Mouse (Mus musculus) C2C12 (cell line): ENCODE measurements around the gene Oit1. TPM values are rescaled to one million over a fixed set of nuclear protein-coding genes. Genes with fewer than 3 reads are reported as not detected.

Source experiments
- H3K27me3 ChIP-seq: one replicate; pipeline ENCODE4 v1.6.1; 2011; ENCODE audit not compliant: control insufficient read depth, insufficient read depth, insufficient read length
- H3K36me3 ChIP-seq: one replicate; pipeline ENCODE4 v1.6.1; 2011; ENCODE audit not compliant: control insufficient read depth, insufficient read depth
- H3K4me3 ChIP-seq: one replicate; pipeline ENCODE4 v1.5.1; 2011; ENCODE audit warnings: mild to moderate bottlenecking, control low read depth; ENCODE audit not compliant: poor library complexity, insufficient read depth, severe bottlenecking
- H3K79me2 ChIP-seq: one replicate; pipeline ENCODE4 v1.6.1; 2011; ENCODE audit not compliant: control insufficient read depth, insufficient read depth
- H3K79me3 ChIP-seq: one replicate; pipeline ENCODE4 v1.6.1; 2011; ENCODE audit warnings: low read depth, control low read depth
- H3ac ChIP-seq: one replicate; pipeline ENCODE3; 2011; ENCODE audit warnings: low read depth; ENCODE audit not compliant: control insufficient read depth, insufficient read length
- CEBPB ChIP-seq: IDR thresholded peaks from one replicate; pipeline ENCODE4 v1.6.1; 2011; ENCODE audit warnings: low read depth, mild to moderate bottlenecking, control low read depth, moderate library complexity
- CTCF ChIP-seq: IDR thresholded peaks from one replicate; pipeline ENCODE4 v1.5.1; 2011; ENCODE audit not compliant: control insufficient read depth, insufficient read depth, insufficient read length
- FOSL1 ChIP-seq: IDR thresholded peaks from one replicate; pipeline ENCODE4 v1.8.0; 2011; ENCODE audit warnings: mild to moderate bottlenecking, low read length; ENCODE audit not compliant: poor library complexity, insufficient read depth, severe bottlenecking
- MAX ChIP-seq: IDR thresholded peaks from one replicate; pipeline ENCODE4 v1.6.1; 2011; ENCODE audit warnings: mild to moderate bottlenecking, control low read depth
- MYOD1 ChIP-seq: IDR thresholded peaks from one replicate; pipeline ENCODE4 v1.6.1; 2011; ENCODE audit warnings: low read depth; ENCODE audit not compliant: control insufficient read depth, insufficient read length
- MYOG ChIP-seq: IDR thresholded peaks from one replicate; pipeline ENCODE4 v1.6.1; 2011; ENCODE audit not compliant: control insufficient read depth, insufficient read length; ENCODE audit errors: extremely low read depth
- USF1 ChIP-seq: IDR thresholded peaks from one replicate; pipeline ENCODE4 v1.6.1; 2011; ENCODE audit warnings: low read depth, mild to moderate bottlenecking, control low read depth, moderate library complexity
- polyA plus RNA-seq: library from polyadenylated mRNA; unstranded; fragments of >200 nt; fragmentation: generic; extraction: Trizol; gene quantifications from one replicate; pipeline ENCODE4 v1.2.1, GENCODE M21; 2012; ENCODE audit warnings: missing spikeins

Oit1 gene
- polyA plus RNA-seq, 1 experiment, result not detected

- H3ac ChIP-seq, result no peak overlapping the region
- no peaks in the 10 kb centered on the region for H3K36me3 ChIP-seq
- no peak overlapping the region for H3K4me3 ChIP-seq
- TF ChIP-seq FOSL1, result no peak
- TF ChIP-seq CEBPB, result no peak
- TF ChIP-seq CTCF, result no peak
- H3K79me2 ChIP-seq, result no peaks in the 10 kb centered on the region
- H3K27me3 ChIP-seq, result no peaks in the 10 kb centered on the region
- no peaks in the 10 kb centered on the region for H3K79me3 ChIP-seq
Measured at GRCm38 (mm10) chr14:8304082-8304481, 74.5 kb downstream of the Oit1 start.

GRCm38 (mm10) chr14:8302687-8303086 lies 75.9 kb downstream of the Oit1 start:
- no peaks in the 10 kb centered on the region for H3K79me2 ChIP-seq
- H3K4me3 ChIP-seq, result no peak overlapping the region
- no peak overlapping the region for H3ac ChIP-seq
- no peaks in the 10 kb centered on the region for H3K36me3 ChIP-seq
- TF ChIP-seq CTCF, result no peak
- no peak for TF ChIP-seq MYOD1
- no peak for TF ChIP-seq CEBPB
- no peak for TF ChIP-seq MAX
- no peak for TF ChIP-seq USF1
- TF ChIP-seq FOSL1, result no peak
- TF ChIP-seq MYOG, result no peak
- no peaks in the 10 kb centered on the region for H3K79me3 ChIP-seq
- no peaks in the 10 kb centered on the region for H3K27me3 ChIP-seq

GRCm38 (mm10) chr14:8300281-8300680 lies 78.3 kb downstream of the Oit1 start:
- Histone ChIP-seq H3K79me2 (no peaks in the 10 kb centered on the region), H3K36me3 (no peaks in the 10 kb centered on the region), H3ac (no peak overlapping the region), H3K4me3 (no peak overlapping the region), H3K79me3 (no peaks in the 10 kb centered on the region), H3K27me3 (no peaks in the 10 kb centered on the region)
- no peak for TF ChIP-seq FOSL1
- peak; percentile 7 for TF ChIP-seq MYOD1
- TF ChIP-seq USF1, result no peak
- TF ChIP-seq CTCF, result peak; percentile 69

Other genes starting within 250 kb of the Oit1 start
- 127 TPM for gene Pdhb, start 205.7 kb downstream of the Oit1 start, polyA plus RNA-seq
- gene Kctd6, start 164.6 kb downstream of the Oit1 start, polyA plus RNA-seq, result 3.9 TPM
- gene Acox2, start 119.4 kb downstream of the Oit1 start, polyA plus RNA-seq, result not detected
- not detected for gene Fam107a, start 60.7 kb downstream of the Oit1 start, polyA plus RNA-seq